8 mouse cellular contexts compared by ENCODE assay signal in the genomic region with DNA sequence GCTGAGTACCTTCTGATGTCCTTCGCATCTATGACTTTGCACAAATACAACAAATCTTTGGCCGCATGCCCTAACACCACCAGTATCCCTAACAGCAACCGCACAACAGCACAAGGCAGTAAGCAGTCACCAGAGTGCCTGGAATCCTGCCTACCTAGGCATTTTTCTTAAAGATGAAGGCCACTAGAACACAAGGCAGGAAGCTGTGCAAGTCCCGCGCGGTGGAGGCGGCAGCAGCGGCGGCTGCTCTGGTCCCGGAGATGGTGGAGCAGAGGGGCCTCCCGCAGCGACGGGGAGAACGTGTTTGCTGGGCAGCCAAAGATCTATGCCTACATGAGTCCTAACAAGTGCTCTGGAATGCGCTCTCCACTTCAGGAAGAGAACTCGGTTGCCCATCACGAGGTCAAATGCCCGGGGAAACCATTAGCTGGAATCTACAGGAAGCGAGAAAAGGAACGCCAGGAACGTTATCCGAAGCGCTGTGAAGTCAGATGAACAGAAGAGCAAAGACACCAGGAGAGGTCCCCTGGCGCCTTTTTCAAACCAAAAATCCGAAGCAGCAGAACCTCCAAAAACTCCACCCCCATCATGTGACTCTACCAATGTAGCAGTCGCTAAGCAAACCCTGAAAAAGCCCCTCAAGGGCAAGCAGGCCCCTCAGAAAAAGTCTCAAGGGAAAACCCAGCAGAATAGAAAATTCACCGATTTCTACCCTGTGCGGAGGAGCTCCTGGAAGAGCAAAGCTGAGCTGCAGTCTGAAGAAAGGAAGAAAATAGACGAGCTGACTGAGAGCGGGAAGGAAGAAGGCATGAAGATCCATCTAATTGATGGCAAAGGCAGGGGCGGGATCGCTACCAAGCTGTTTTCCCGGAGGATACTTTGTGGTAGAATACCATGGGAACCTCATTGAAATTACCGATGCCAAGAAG. TPM values are rescaled to one million over a fixed set of nuclear protein-coding genes. Genes with fewer than 3 reads are reported as not detected.
DNase-seq lines count a peak whose midpoint lies in the region; ATAC-seq and TF ChIP-seq lines count a peak whose summit lies in the region.

No protein-coding gene starts in this region.

- H3K36me3 ChIP-seq in kidney, adult 2 months (ENCODE audit: control insufficient read depth, insufficient read depth, low read length): no peaks in the 10 kb centered on the region
- H3K36me3 ChIP-seq in liver, embryonic 12.5 days: no peaks in the 10 kb centered on the region
- H3K36me3 ChIP-seq in midbrain, postnatal 0 days (ENCODE audit: insufficient read depth, low read length): no peaks in the 10 kb centered on the region
- no peaks in the 10 kb centered on the region for H3K36me3 ChIP-seq in stomach, postnatal 0 days (ENCODE audit: control insufficient read depth, insufficient read depth, low read length)

- TF ChIP-seq CTCF in kidney, adult 2 months (conservative IDR thresholded peaks at IDR 0.05; ENCODE audit: insufficient read depth, insufficient read length, low read depth, low read length): no peak
- no peak for TF ChIP-seq CTCF in midbrain, postnatal 0 days (IDR thresholded peaks at IDR 0.05)
- no peak for TF ChIP-seq CTCF in stomach, postnatal 0 days (IDR thresholded peaks at IDR 0.05; ENCODE audit: low read depth)

- ATAC-seq in liver, embryonic 12.5 days: peak; percentile 31; the same call in 1 of the 2 replicates
- ATAC-seq in midbrain, postnatal 0 days (ENCODE audit: low FRiP score): peak; percentile 27; the same call in 1 of the 2 replicates
- ATAC-seq in stomach, postnatal 0 days (ENCODE audit: low FRiP score, low TSS enrichment): peak; percentile 61; the same call in 1 of the 2 replicates

- peak; percentile 35 for DNase-seq in urinary bladder, adult 2 months (ENCODE audit: low spot score)
- DNase-seq in urinary bladder, postnatal 10 days (ENCODE audit: low spot score): no peak
- DNase-seq in embryo, embryonic 11.5 days (ENCODE audit: low read depth, low spot score): peak; percentile 22
- peak; percentile 46 to 58 for DNase-seq in heart, adult 9 months (ENCODE audit: low spot score in 2 of 2)
- DNase-seq in kidney, adult 2 months: peak; percentile 45
- peak; percentile 48 for DNase-seq in midbrain, postnatal 0 days (ENCODE audit: low spot score)
- DNase-seq in stomach, postnatal 0 days (ENCODE audit: low spot score): peak; percentile 28

- H3K4me3 ChIP-seq in kidney, adult 2 months (ENCODE audit: insufficient read depth, low read depth, low read length): peak overlapping the region; percentile 48
- H3K4me3 ChIP-seq in liver, embryonic 12.5 days: peak overlapping the region; percentile 58
- H3K4me3 ChIP-seq in midbrain, postnatal 0 days (ENCODE audit: low read depth, low read length): peak overlapping the region; percentile 34
- peak overlapping the region; percentile 37 for H3K4me3 ChIP-seq in stomach, postnatal 0 days (ENCODE audit: low read depth, low read length)

- no peaks in the 10 kb centered on the region for H3K27me3 ChIP-seq in kidney, adult 2 months (replicated peaks; ENCODE audit: control insufficient read depth, insufficient read depth, low read length)
- H3K27me3 ChIP-seq in liver, embryonic 12.5 days (replicated peaks): no peaks in the 10 kb centered on the region
- no peaks in the 10 kb centered on the region for H3K27me3 ChIP-seq in midbrain, postnatal 0 days (ENCODE audit: insufficient read depth, low read length)
- H3K27me3 ChIP-seq in stomach, postnatal 0 days (ENCODE audit: control insufficient read depth, insufficient read depth, low read length): no peaks in the 10 kb centered on the region

- TF ChIP-seq EP300 in stomach, postnatal 0 days (optimal IDR thresholded peaks at IDR 0.05): no peak

- H3K27ac ChIP-seq in kidney, adult 2 months (ENCODE audit: insufficient read depth, low read depth, low read length): no peak overlapping the region
- H3K27ac ChIP-seq in liver, embryonic 12.5 days: peak overlapping the region; percentile 61; the same call in 1 of the 2 replicates
- no peak overlapping the region for H3K27ac ChIP-seq in midbrain, postnatal 0 days (ENCODE audit: low read depth, low read length)
- no peak overlapping the region for H3K27ac ChIP-seq in stomach, postnatal 0 days (replicated peaks)

- peak overlapping the region; percentile 87 for H3K4me2 ChIP-seq in liver, embryonic 12.5 days
- H3K4me2 ChIP-seq in midbrain, postnatal 0 days (ENCODE audit: low read depth, low read length, poor library complexity, severe bottlenecking): peak overlapping the region; percentile 55
- H3K4me2 ChIP-seq in stomach, postnatal 0 days (replicated peaks; ENCODE audit: low read depth): peak overlapping the region; percentile 61

- peak overlapping the region; percentile 66 for H3K9ac ChIP-seq in liver, embryonic 12.5 days
- H3K9ac ChIP-seq in midbrain, postnatal 0 days (replicated peaks; ENCODE audit: low read length, poor library complexity, severe bottlenecking): peak overlapping the region; percentile 2; the same call in 1 of the 2 replicates
- peak overlapping the region; percentile 43 for H3K9ac ChIP-seq in stomach, postnatal 0 days (ENCODE audit: low read length)

- WGBS in kidney, adult 2 months: 8% methylated on average over 34 of the region's 34 CpGs
- 8% methylated on average over 34 of the region's 34 CpGs for WGBS in liver, embryonic 12.5 days (ENCODE audit: insufficient replicate concordance)
- 10% methylated on average over 34 of the region's 34 CpGs for WGBS in midbrain, postnatal 0 days
- WGBS in stomach, postnatal 0 days: 7% methylated on average over 34 of the region's 34 CpGs

- TF ChIP-seq POLR2A in kidney, adult 2 months (IDR thresholded peaks at IDR 0.05; ENCODE audit: low read depth, low read length): no peak

- no peaks in the 10 kb centered on the region for H3K9me3 ChIP-seq in liver, embryonic 12.5 days (replicated peaks)
- no peaks in the 10 kb centered on the region for H3K9me3 ChIP-seq in midbrain, postnatal 0 days (ENCODE audit: low read length)
- no peaks in the 10 kb centered on the region for H3K9me3 ChIP-seq in stomach, postnatal 0 days (ENCODE audit: control insufficient read depth, low read length)

- H3K4me1 ChIP-seq in kidney, adult 2 months (ENCODE audit: control insufficient read depth, insufficient read depth, low read length): 0 out of 2 replicates have a peak, but pooled peaks cover 3% of the 10 kb centered on the region
- H3K4me1 ChIP-seq in liver, embryonic 12.5 days: peaks cover 67% of the 10 kb centered on the region
- no peaks in the 10 kb centered on the region for H3K4me1 ChIP-seq in midbrain, postnatal 0 days (ENCODE audit: insufficient read depth, low read length)
- no peaks in the 10 kb centered on the region for H3K4me1 ChIP-seq in stomach, postnatal 0 days (replicated peaks; ENCODE audit: control insufficient read depth, insufficient read depth)

RNA-seq across cellular contexts. Expression of a gene that starts 21.2 kb away (rescaled TPM):
- 1.8 and 2.4 TPM in 2 replicates for polyA plus RNA-seq in urinary bladder, adult 2 months (2012; rRNA removed)
- polyA plus RNA-seq in kidney, adult 2 months (2012; rRNA removed): 0.14 and 0.23 TPM in 2 replicates
- 0.12 and 0.19 TPM in 2 replicates for polyA plus RNA-seq in liver, embryonic 12.5 days (2016; fragmentation: Nextera tagmentation; extraction: Ambion mirVana)
- 0.33 TPM in 1 of 2 replicates, not detected in the other for total RNA-seq in midbrain, postnatal 0 days (2014; rRNA removed)
- 0.33 and 0.39 TPM in 2 replicates for polyA plus RNA-seq in midbrain, postnatal 0 days (2015; fragmentation: Nextera tagmentation; extraction: Ambion mirVana)
- polyA plus RNA-seq in stomach, postnatal 0 days (2015; fragmentation: Nextera tagmentation; extraction: Ambion mirVana): 0.45 and 0.59 TPM in 2 replicates

RNA-seq across cellular contexts. Expression of a gene that starts 24.1 kb away (rescaled TPM):
- 44.3 and 44.8 TPM in 2 replicates for polyA plus RNA-seq in urinary bladder, adult 2 months (2012; rRNA removed)
- 20.4 and 20.9 TPM in 2 replicates for polyA plus RNA-seq in kidney, adult 2 months (2012; rRNA removed)
- polyA plus RNA-seq in liver, embryonic 12.5 days (2016; fragmentation: Nextera tagmentation; extraction: Ambion mirVana): 50.8 and 53.5 TPM in 2 replicates
- total RNA-seq in midbrain, postnatal 0 days (2014; rRNA removed): 50.4 and 54.8 TPM in 2 replicates
- polyA plus RNA-seq in midbrain, postnatal 0 days (2015; fragmentation: Nextera tagmentation; extraction: Ambion mirVana): 147 and 148 TPM in 2 replicates
- polyA plus RNA-seq in stomach, postnatal 0 days (2015; fragmentation: Nextera tagmentation; extraction: Ambion mirVana): 44.4 and 46.7 TPM in 2 replicates

RNA-seq across cellular contexts. Expression of a gene that starts 43.6 kb away (rescaled TPM):
- polyA plus RNA-seq in urinary bladder, adult 2 months (2012; rRNA removed): 12.7 and 13.8 TPM in 2 replicates
- polyA plus RNA-seq in kidney, adult 2 months (2012; rRNA removed): 26.8 and 27.4 TPM in 2 replicates
- polyA plus RNA-seq in liver, embryonic 12.5 days (2016; fragmentation: Nextera tagmentation; extraction: Ambion mirVana): 3.4 TPM in 2 replicates
- 1.4 and 1.5 TPM in 2 replicates for total RNA-seq in midbrain, postnatal 0 days (2014; rRNA removed)
- 0.97 and 1.6 TPM in 2 replicates for polyA plus RNA-seq in midbrain, postnatal 0 days (2015; fragmentation: Nextera tagmentation; extraction: Ambion mirVana)
- polyA plus RNA-seq in stomach, postnatal 0 days (2015; fragmentation: Nextera tagmentation; extraction: Ambion mirVana): 0.11 and 0.34 TPM in 2 replicates

RNA-seq across cellular contexts. Expression of a gene that starts 45.9 kb away (rescaled TPM):
- polyA plus RNA-seq in urinary bladder, adult 2 months (2012; rRNA removed): 14.7 and 15.9 TPM in 2 replicates
- 15.4 and 16.5 TPM in 2 replicates for polyA plus RNA-seq in kidney, adult 2 months (2012; rRNA removed)
- 19.7 and 19.9 TPM in 2 replicates for polyA plus RNA-seq in liver, embryonic 12.5 days (2016; fragmentation: Nextera tagmentation; extraction: Ambion mirVana)
- 29.4 and 33.1 TPM in 2 replicates for total RNA-seq in midbrain, postnatal 0 days (2014; rRNA removed)
- 25.8 and 26.3 TPM in 2 replicates for polyA plus RNA-seq in midbrain, postnatal 0 days (2015; fragmentation: Nextera tagmentation; extraction: Ambion mirVana)
- polyA plus RNA-seq in stomach, postnatal 0 days (2015; fragmentation: Nextera tagmentation; extraction: Ambion mirVana): 14.6 and 15.5 TPM in 2 replicates

Comparison
In these comparisons a context has a peak if more than half of its experiments do, and no peak if none do; other contexts are left out.
1. H3K9ac ChIP-seq: peak in every context shown above with its lines; median percentile 66 in liver, embryonic 12.5 days; 43 in stomach, postnatal 0 days; 2 in midbrain, postnatal 0 days.